Mouse (Mus musculus): ENCODE results near the gene Ttll3. TPM values are rescaled to one million over a fixed set of nuclear protein-coding genes. Genes with fewer than 3 reads are reported as not detected.

The Ttll3 gene
- total RNA-seq, 2 experiments from 2014 or later, result 13.1 to 20.7 TPM

DNA sequence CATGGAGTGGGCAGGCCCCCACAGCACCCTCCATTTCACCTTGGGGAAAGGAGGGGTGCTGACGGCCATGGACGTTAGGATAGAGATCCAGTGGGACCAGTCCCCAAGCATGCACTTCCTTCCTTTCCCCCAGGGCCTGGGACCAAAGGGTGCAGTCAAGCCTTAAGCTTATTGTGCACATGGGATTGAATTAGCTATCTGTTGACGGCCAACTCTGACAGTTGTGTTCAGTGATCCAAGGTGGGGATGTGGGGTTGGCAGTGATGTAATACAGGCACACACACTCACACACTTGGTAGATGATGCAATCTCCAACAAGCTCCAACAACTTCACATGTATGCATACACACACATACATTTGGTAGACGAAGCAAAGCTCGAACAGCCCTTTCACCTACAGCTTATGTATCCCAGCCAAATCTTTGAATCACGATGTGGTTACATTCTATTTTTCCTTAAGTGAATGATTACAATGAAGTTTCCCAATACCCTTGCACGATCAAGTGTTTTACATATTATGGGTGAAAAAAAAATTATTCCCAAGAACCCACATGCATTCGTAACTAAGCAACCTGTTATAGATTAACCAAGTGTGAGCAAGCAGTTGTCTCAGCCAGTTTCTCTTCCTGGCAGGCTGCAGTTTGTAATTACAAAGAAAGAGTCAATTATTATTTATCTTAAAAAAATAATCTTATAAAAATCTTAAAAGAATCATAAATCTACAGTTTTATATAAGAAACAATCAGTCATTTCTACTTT, 55.3 kb downstream of the Ttll3 start:
- no peak for DNase-seq (ENCODE audit: extremely low spot score in 1 of 2, low spot score in 1 of 2)

DNA sequence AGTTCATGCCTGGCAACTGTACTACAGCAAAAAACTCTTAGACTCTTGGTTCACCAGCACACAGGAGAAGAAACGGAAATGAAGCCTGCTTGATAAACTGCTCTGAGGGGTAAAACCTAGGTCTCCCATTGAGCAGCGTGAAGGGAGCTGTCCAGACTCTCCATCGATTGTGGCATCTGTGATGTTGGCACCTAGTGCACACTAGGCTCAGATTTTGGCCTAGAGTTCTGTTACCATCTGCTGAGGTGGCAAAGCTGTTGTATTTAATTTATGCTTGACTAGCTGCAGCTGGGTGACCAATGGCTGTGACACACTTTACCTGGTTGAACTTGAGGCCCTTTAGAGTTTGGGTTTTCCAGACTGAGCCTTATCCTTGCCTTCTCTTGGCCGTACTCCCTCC, 58.6 kb downstream of the Ttll3 start:
- no peak for DNase-seq (ENCODE audit: extremely low spot score in 1 of 2, low spot score in 1 of 2)

DNA sequence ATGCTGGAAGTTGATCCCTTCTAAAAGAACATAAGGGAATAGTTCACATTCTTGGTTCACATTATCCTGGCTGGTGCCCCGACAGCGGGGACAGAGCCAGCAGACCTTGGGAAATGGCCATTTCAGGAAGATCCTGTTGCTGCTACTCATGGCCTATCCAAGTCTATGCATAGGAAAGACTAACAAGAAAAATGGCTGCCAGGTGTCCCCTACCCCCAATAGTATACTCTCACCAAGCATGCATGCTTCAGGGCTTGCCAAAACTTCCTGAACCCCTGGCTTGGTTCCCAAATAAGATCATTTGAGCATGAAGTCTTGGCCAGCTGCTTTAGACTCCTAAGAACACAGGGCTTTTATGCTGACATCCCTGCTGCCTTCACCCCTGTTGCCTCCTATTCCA, 62.8 kb downstream of the Ttll3 start:
- DNase-seq (ENCODE audit: extremely low spot score in 1 of 2, low spot score in 1 of 2), result no peak

DNA sequence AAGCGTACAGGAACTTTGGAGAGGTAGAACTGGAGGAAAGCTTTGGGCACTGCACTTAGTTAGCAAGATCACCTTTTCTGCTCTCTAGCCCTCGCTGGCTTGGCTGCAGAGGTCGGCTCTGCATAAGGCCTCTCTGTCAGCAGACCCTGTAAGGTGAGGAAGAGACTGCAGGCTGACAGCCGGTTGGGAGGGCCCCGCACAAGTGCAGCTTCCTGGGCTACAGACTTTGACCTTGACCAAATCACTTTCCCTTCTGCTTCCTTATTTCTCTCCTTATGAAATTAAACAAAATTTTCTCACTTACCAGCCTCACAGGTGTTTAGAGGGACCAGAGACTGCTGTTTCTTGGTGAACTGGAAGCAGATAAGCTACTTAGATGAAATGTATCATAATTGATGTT, 65.9 kb downstream of the Ttll3 start:
- DNase-seq (ENCODE audit: extremely low spot score in 1 of 2, low spot score in 1 of 2), result no peak

DNA sequence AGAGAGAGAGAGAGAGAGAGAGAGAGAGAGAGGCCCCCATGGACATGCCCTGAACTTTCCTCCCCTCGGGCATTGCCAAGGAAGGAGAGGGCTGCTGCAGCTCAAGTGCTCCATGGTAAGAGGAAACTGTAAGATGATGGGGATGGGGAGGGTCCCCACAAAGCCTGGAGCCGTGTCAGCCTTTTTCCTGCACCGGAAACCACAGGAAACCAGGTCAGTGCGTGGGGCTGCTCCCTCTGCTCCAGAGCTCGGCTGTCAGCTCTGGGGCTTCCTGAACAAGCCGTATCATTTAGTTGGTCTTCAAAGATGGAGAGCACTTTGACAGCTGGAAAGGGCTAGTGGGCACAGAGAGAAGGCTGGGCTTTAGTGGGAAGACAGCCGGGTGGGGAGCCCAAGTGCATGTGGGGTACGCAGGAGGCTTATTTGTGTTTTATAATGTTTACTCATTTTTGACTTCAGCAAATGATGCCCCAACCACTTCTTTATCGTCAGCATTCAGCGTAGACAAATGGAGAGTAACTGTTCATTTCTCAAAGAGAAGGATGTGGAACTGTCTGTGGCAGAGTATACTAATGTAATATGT, 69.0 kb downstream of the Ttll3 start, which contains the start of gene Il17re:
Gene Il17re, plus strand, starts transcription at position 533 of the 583 bp plus-strand sequence.
- no peak for DNase-seq (ENCODE audit: extremely low spot score in 1 of 2, low spot score in 1 of 2)

DNA sequence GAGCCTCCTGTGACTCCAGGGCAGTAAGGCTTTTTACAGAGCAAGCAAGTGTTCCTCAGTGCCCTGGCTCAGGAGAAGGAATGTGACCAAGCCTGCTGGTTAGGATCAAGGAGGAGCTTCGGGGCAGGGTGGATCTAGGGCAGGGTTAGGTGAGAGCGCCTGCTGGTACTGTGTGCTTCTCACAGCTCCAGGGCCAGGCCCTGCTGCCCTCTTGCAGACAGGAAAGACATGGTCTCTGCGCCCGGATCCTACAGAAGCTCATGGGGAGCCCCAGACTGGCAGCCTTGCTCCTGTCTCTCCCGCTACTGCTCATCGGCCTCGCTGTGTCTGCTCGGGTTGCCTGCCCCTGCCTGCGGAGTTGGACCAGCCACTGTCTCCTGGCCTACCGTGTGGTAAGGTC, 69.6 kb downstream of the Ttll3 start:
- no peak for DNase-seq (ENCODE audit: extremely low spot score in 1 of 2, low spot score in 1 of 2)

DNA sequence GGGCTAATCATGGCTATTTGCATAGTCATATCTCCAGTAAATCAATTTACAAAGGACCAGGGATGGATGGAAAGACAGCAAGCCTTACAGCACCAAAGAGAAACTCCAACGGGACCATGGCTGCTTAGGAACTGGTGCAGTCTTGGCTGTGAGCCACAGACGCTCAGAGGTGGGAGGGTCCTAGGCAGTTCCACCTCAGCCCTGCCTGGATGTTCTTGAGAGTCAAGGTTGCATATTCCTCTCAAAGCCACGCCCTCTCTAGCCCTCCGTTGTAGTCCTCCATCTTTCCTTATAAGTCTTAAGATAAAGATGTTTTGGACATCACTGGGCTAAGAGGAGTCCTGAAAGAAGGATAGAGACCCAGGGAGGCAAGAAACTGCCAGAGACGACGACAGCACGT, 75.0 kb downstream of the Ttll3 start:
- DNase-seq (ENCODE audit: extremely low spot score in 1 of 2, low spot score in 1 of 2), result no peak

Small RNAs within 50 kb of the gene (microRNA-seq; reads per million reads assigned to microRNA genes)
- gene Gm24387, result 0 reads per million in 2 experiments

Other genes with a start within 250 kb of the Ttll3 start
- gene Lhfpl4, start 193.9 kb upstream of the Ttll3 start, total RNA-seq (2021), result 10 to 100 TPM; 73.2 to 84.9 TPM
- gene Mtmr14, start 151.4 kb upstream of the Ttll3 start, total RNA-seq (2021), result 10 to 100 TPM; 15.7 to 17.3 TPM
- gene Cpne9, start 107.0 kb upstream of the Ttll3 start, total RNA-seq (2021), result 10 to 100 TPM; 17.5 to 18.9 TPM
- gene Brpf1, start 82.1 kb upstream of the Ttll3 start, total RNA-seq (2021), result 10 to 100 TPM; 32.2 to 35.1 TPM
- gene Ogg1, start 62.3 kb upstream of the Ttll3 start, total RNA-seq (2021), result 1 to 10 TPM; 7.8 to 8.2 TPM
- 10 to 100 TPM; 46.7 to 51.6 TPM for gene Camk1, start 45.3 kb upstream of the Ttll3 start, total RNA-seq (2021)
- 10 to 100 TPM; 50.1 to 53.2 TPM for gene Tada3, start 11.4 kb upstream of the Ttll3 start, total RNA-seq (2021)
- gene Arpc4, start 11.1 kb upstream of the Ttll3 start, total RNA-seq (2021), result 100 to 1,000 TPM; 320 to 364 TPM
- 10 to 100 TPM; 32.7 to 32.9 TPM for gene Rpusd3, start 30.1 kb downstream of the Ttll3 start, total RNA-seq (2021)
- gene Cidec, start 46.5 kb downstream of the Ttll3 start, total RNA-seq (2021), result not detected
- 10 to 100 TPM; 42.8 to 48.0 TPM for gene Jagn1, start 53.3 kb downstream of the Ttll3 start, total RNA-seq (2021)
- gene Il17re, start 69.2 kb downstream of the Ttll3 start, total RNA-seq (2021), result under 1 TPM; 0.22 to 0.52 TPM
- gene Il17rc, start 82.2 kb downstream of the Ttll3 start, total RNA-seq (2021), result 1 to 10 TPM; 6.0 to 6.3 TPM
- gene Creld1, start 94.0 kb downstream of the Ttll3 start, total RNA-seq (2021), result 100 to 1,000 TPM; 104 to 117 TPM
- gene Prrt3, start 112.7 kb downstream of the Ttll3 start, total RNA-seq (2021), result 10 to 100 TPM; 54.7 to 57.0 TPM
- gene Emc3, start 142.4 kb downstream of the Ttll3 start, total RNA-seq (2021), result 10 to 100 TPM; 76.8 to 85.4 TPM
- 1 to 10 TPM; 1.4 to 2.3 TPM for gene Fancd2, start 142.4 kb downstream of the Ttll3 start, total RNA-seq (2021)
- under 1 TPM; 0.20 to 0.80 TPM for gene Fancd2os, start 211.5 kb downstream of the Ttll3 start, total RNA-seq (2021)
- 100 to 1,000 TPM; 228 to 246 TPM for gene Brk1, start 215.5 kb downstream of the Ttll3 start, total RNA-seq (2021)
- 10 to 100 TPM; 47.3 to 52.3 TPM for gene Vhl, start 234.7 kb downstream of the Ttll3 start, total RNA-seq (2021)
- gene Irak2, start 249.2 kb downstream of the Ttll3 start, total RNA-seq (2021), result 10 to 100 TPM; 16.9 to 21.9 TPM

All from layer of hippocampus, postnatal 25 days (tissue).